Mouse (Mus musculus) embryonic fibroblast, embryonic 13.5 days (primary cell): Measurements from ENCODE around the gene Nlgn3. TPM values are rescaled to one million over a fixed set of nuclear protein-coding genes. Genes with fewer than 3 reads are reported as not detected.

ENCODE experiments used
- H3K27ac ChIP-seq: 2 replicates; pipeline ENCODE4 v1.5.1; 2012; ENCODE audit warnings: low read length, control low read depth, inconsistent platforms; ENCODE audit not compliant: insufficient read depth
- H3K4me1 ChIP-seq: 2 replicates; pipeline ENCODE4 v1.6.1; 2011; ENCODE audit warnings: low read length; ENCODE audit not compliant: control insufficient read depth, insufficient read depth
- H3K4me3 ChIP-seq: 2 replicates; pipeline ENCODE4 v1.5.1; 2011; ENCODE audit warnings: mild to moderate bottlenecking, control low read depth, low read length; ENCODE audit not compliant: insufficient read depth
- CTCF ChIP-seq: IDR thresholded peaks from 2 replicates; pipeline ENCODE4 v1.5.1; 2011; ENCODE audit warnings: mild to moderate bottlenecking, control low read depth, low read length, moderate library complexity, borderline replicate concordance; ENCODE audit not compliant: insufficient read depth
- POLR2A ChIP-seq: IDR thresholded peaks from 2 replicates; pipeline ENCODE4 v1.6.1; 2011; ENCODE audit warnings: low read depth, mild to moderate bottlenecking, control low read depth, low read length, moderate library complexity
- polyA plus RNA-seq: library from polyadenylated mRNA; stranded (reverse); fragments of >200 nt; gene quantifications from 2 replicates; pipeline ENCODE4 v1.2.4, GENCODE M21; 2011; ENCODE audit warnings: low read depth; ENCODE audit not compliant: missing spikeins, insufficient read length

Nlgn3 gene
- polyA plus RNA-seq, 1 experiment: 0.91 TPM

DNA sequence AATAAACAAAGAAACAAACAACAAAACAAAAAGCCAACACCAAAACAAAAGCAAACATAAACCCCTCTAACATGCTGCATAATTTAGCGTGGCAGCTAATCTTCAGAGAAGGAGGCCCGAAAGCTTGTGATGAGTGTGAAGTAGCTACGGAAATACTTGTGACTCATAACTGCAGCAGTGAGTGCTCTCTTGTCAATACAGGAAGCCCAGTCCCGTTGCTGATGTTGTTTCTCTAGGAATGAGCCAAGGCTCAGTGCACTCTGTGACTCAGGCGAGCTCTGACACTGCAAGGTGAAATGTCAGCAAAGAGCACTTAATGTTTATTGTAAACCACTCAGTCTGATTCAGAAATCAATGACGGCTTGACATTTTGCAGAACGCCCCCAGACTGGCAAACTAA is 70.0 kb downstream of the Nlgn3 start:
- H3K27ac ChIP-seq: no peak overlapping the region
- TF ChIP-seq CTCF (no peak), POLR2A (no peak)
- H3K4me1 ChIP-seq: peaks cover 4% of the 10 kb centered on the region; the same call in 1 of the 2 replicates
- no peak overlapping the region for H3K4me3 ChIP-seq

GRCm38 (mm10) chrX:101370573-101370972 is 71.6 kb downstream of the Nlgn3 start:
- TF ChIP-seq POLR2A (no peak), CTCF (no peak)
- Histone ChIP-seq H3K4me3 (no peak overlapping the region), H3K27ac (no peak overlapping the region), H3K4me1 (peaks cover 4% of the 10 kb centered on the region; the same call in 1 of the 2 replicates)

- Histone ChIP-seq H3K4me1 (peaks cover 4% of the 10 kb centered on the region; the same call in 1 of the 2 replicates), H3K27ac (no peak overlapping the region), H3K4me3 (no peak overlapping the region)
- no peak for TF ChIP-seq CTCF
- TF ChIP-seq POLR2A: no peak
Observed at GRCm38 (mm10) chrX:101372946-101373345, 74.0 kb downstream of the Nlgn3 start.

Other genes with a start within 250 kb of the Nlgn3 start
- gene Tex11, start 239.5 kb upstream of the Nlgn3 start, polyA plus RNA-seq: not detected in 2 replicates
- gene Slc7a3, start 213.1 kb upstream of the Nlgn3 start, polyA plus RNA-seq: 27.7 and 49.1 TPM in 2 replicates
- 73.9 and 83.3 TPM in 2 replicates for gene Snx12, start 76.6 kb upstream of the Nlgn3 start, polyA plus RNA-seq
- gene Foxo4, start 44.6 kb upstream of the Nlgn3 start, polyA plus RNA-seq: 12.8 and 15.3 TPM in 2 replicates
- not detected in 2 replicates for gene Gm614, start 35.2 kb upstream of the Nlgn3 start, polyA plus RNA-seq
- 4.6 and 4.8 TPM in 2 replicates for gene Il2rg, start 30.9 kb upstream of the Nlgn3 start, polyA plus RNA-seq
- gene Gm20489, start 30.1 kb upstream of the Nlgn3 start, polyA plus RNA-seq: not detected in 2 replicates
- 45.8 and 47.9 TPM in 2 replicates for gene Med12, start 25.1 kb upstream of the Nlgn3 start, polyA plus RNA-seq
- gene Gjb1, start 77.2 kb downstream of the Nlgn3 start, polyA plus RNA-seq: not detected in 2 replicates
- 50.7 and 67.0 TPM in 2 replicates for gene Zmym3, start 121.7 kb downstream of the Nlgn3 start, polyA plus RNA-seq
- gene Nono, start 130.2 kb downstream of the Nlgn3 start, polyA plus RNA-seq: 384 and 440 TPM in 2 replicates
- gene Itgb1bp2, start 149.9 kb downstream of the Nlgn3 start, polyA plus RNA-seq: 1.5 and 2.5 TPM in 2 replicates
- 35.8 and 38.3 TPM in 2 replicates for gene Taf1, start 233.6 kb downstream of the Nlgn3 start, polyA plus RNA-seq